Mouse (Mus musculus) liver, embryonic 14.5 days (tissue): ENCODE measurements around the gene B3gnt2. TPM values are rescaled to one million over a fixed set of nuclear protein-coding genes. Genes with fewer than 3 reads are reported as not detected.

Experiments
- ATAC-seq: fragments of 200-750 bp; cut with Nextera tagmentation; 2 replicates; pipeline ENCODE4 v1.8.0; 2017; ENCODE audit warnings: moderate number of reproducible peaks, mild to moderate bottlenecking, moderate library complexity; ENCODE audit not compliant: insufficient read depth
- DNase-seq, 3 experiments: peaks; one replicate each; pipeline ENCODE4 v3.0.0-alpha.2; 2012 to 2013; ENCODE audit warnings: low read depth in 3 of 3, low spot score in 3 of 3
- H3K27ac ChIP-seq: fragments of 300-500 bp; sonication (generic); 2 replicates; pipeline ENCODE4 v1.5.1; 2014; ENCODE audit warnings: moderate library complexity, mild to moderate bottlenecking, control low read depth, inconsistent platforms
- H3K27me3 ChIP-seq: fragments of 300-500 bp; sonication (generic); 2 replicates; pipeline ENCODE4 v1.6.1; 2014; ENCODE audit warnings: mild to moderate bottlenecking, low read length, moderate library complexity; ENCODE audit not compliant: control insufficient read depth, insufficient read depth
- H3K36me3 ChIP-seq: fragments of 300-500 bp; sonication (generic); replicated peaks from 2 replicates; pipeline ENCODE4 v1.6.1; 2014; ENCODE audit warnings: low read depth; ENCODE audit not compliant: control insufficient read depth, insufficient read depth
- H3K4me1 ChIP-seq, 2 experiments: fragments of 200-500 bp in 1 of 2; fragments of 300-500 bp in 1 of 2; sonication (generic) in 1 of 2; replicated peaks; 2 replicates each; pipeline ENCODE4 v1.6.1; 2012 to 2014; ENCODE audit warnings: antibody characterized with exemption in 1 of 2, inconsistent platforms in 1 of 2, low read length in 1 of 2; ENCODE audit not compliant: control insufficient read depth in 2 of 2, insufficient read depth in 2 of 2
- H3K4me2 ChIP-seq: fragments of 300-500 bp; sonication (generic); 2 replicates; pipeline ENCODE4 v1.6.1; 2014; ENCODE audit warnings: low read depth, mild to moderate bottlenecking, control low read depth, moderate library complexity
- H3K4me3 ChIP-seq, 2 experiments: fragments of 200-500 bp in 1 of 2; fragments of 300-500 bp in 1 of 2; sonication (generic) in 1 of 2; 2 replicates each; pipeline ENCODE4 v1.5.1; 2012 to 2014; ENCODE audit warnings: low read depth in 2 of 2, low read length in 2 of 2, mild to moderate bottlenecking in 2 of 2, control low read depth in 1 of 2, inconsistent platforms in 1 of 2, moderate library complexity in 1 of 2; ENCODE audit not compliant: insufficient read depth in 1 of 2
- H3K9ac ChIP-seq: fragments of 300-500 bp; sonication (generic); replicated peaks from 2 replicates; pipeline ENCODE4 v1.6.1; 2014; ENCODE audit warnings: mild to moderate bottlenecking, control low read depth, moderate library complexity
- H3K9me3 ChIP-seq: fragments of 300-500 bp; sonication (generic); 2 replicates; pipeline ENCODE4 v1.6.1; 2016; ENCODE audit warnings: low read length, mixed read lengths; ENCODE audit not compliant: control insufficient read depth
- CTCF ChIP-seq: IDR thresholded peaks from 2 replicates; pipeline ENCODE4 v1.5.1; 2016; ENCODE audit warnings: antibody characterized with exemption, low read depth, control low read depth
- EP300 ChIP-seq: IDR thresholded peaks from 2 replicates; pipeline ENCODE4 v1.6.1; 2016; ENCODE audit warnings: antibody characterized with exemption, low read depth
- WGBS: fragments of 180-500 bp; shearing (Covaris S2); extraction: QIAGEN DNeasy Blood & Tissue Kit; methylation state at CpG from one replicate; pipeline ENCODE4 v1.1.7; 2014; ENCODE audit not compliant: insufficient replicate concordance; 5-methylcytosine and 5-hydroxymethylcytosine counted together
- polyA plus RNA-seq, 2 experiments: library from polyadenylated mRNA; depleted of rRNA in 1 of 2; stranded (reverse) in 1 of 2; unstranded in 1 of 2; fragments of >200 nt; fragmentation: Nextera tagmentation in 1 of 2; extraction: Ambion mirVana in 1 of 2; gene quantifications; 2 replicates each; pipeline versions ENCODE4 v1.2.1 to v1.2.3; 2012 to 2014

Gene B3gnt2
- polyA plus RNA-seq, 2 experiments, result 2.3 to 3.6 TPM

GRCm38 (mm10) chr11:22865635-22866246, 5.0 kb upstream of the B3gnt2 start:
- no peak overlapping the region for H3K4me3 ChIP-seq
- no peak overlapping the region for H3K9ac ChIP-seq
- H3K36me3 ChIP-seq, result no peaks in the 10 kb centered on the region
- no peak for ATAC-seq
- H3K27ac ChIP-seq, result no peak overlapping the region
- no peak for TF ChIP-seq CTCF
- TF ChIP-seq EP300, result no peak
- no peak overlapping the region for H3K4me2 ChIP-seq
- no peaks in the 10 kb centered on the region for H3K27me3 ChIP-seq
- H3K4me1 ChIP-seq, result peaks cover 0 to 3% of the 10 kb centered on the region in 2 experiments; a peak in 2 of 4 replicates
- 57% methylated on average over 7 of the region's 7 CpGs for WGBS
- no peak for DNase-seq
- H3K9me3 ChIP-seq, result no peaks in the 10 kb centered on the region

- Histone ChIP-seq H3K4me1 (peaks cover 0 to 6% of the 10 kb centered on the region in 2 experiments; a peak in 2 of 4 replicates), H3K9me3 (no peaks in the 10 kb centered on the region), H3K4me2 (no peak overlapping the region), H3K27me3 (no peaks in the 10 kb centered on the region), H3K9ac (no peak overlapping the region), H3K27ac (no peak overlapping the region), H3K36me3 (no peaks in the 10 kb centered on the region), H3K4me3 (no peak overlapping the region)
- no peak for ATAC-seq
- 70% methylated on average over 8 of the region's 8 CpGs for WGBS
- no peak for DNase-seq
- TF ChIP-seq EP300 (no peak), CTCF (no peak)
These were observed 3.7 kb upstream of the B3gnt2 start for GRCm38 (mm10) chr11:22864305-22865060.

- Histone ChIP-seq H3K9ac (no peak overlapping the region), H3K4me3 (no peak overlapping the region), H3K36me3 (no peaks in the 10 kb centered on the region), H3K4me1 (peaks cover under 1 to 6% of the 10 kb centered on the region in 2 experiments), H3K27me3 (no peaks in the 10 kb centered on the region), H3K4me2 (no peak overlapping the region), H3K9me3 (no peaks in the 10 kb centered on the region), H3K27ac (no peak overlapping the region)
- TF ChIP-seq EP300 (no peak), CTCF (no peak)
- WGBS, result 60% methylated on average over 4 of the region's 4 CpGs
- ATAC-seq, result no peak
- DNase-seq, result no peak
These were observed 2.8 kb upstream of the B3gnt2 start for GRCm38 (mm10) chr11:22863581-22863980.

- Histone ChIP-seq H3K27me3 (no peaks in the 10 kb centered on the region), H3K36me3 (no peaks in the 10 kb centered on the region), H3K4me2 (peak overlapping the region; percentile 93; the same call in 1 of the 2 replicates), H3K27ac (no peak overlapping the region), H3K9me3 (no peaks in the 10 kb centered on the region), H3K4me3 (no peak overlapping the region), H3K4me1 (peaks cover 9 to 12% of the 10 kb centered on the region in 2 experiments), H3K9ac (no peak overlapping the region)
- no peak for TF ChIP-seq EP300
- no peak for TF ChIP-seq CTCF
- ATAC-seq (no peak), DNase-seq (no peak)
- WGBS, result 83% methylated on average over 4 of the region's 4 CpGs
These were observed 554 bp upstream of the B3gnt2 start for GRCm38 (mm10) chr11:22861315-22861714.

GRCm38 (mm10) chr11:22859633-22860334, 977 bp downstream of the B3gnt2 start:
- DNase-seq (peak; percentile 60 to 74 (median 71)), ATAC-seq (peak; percentile 91)
- WGBS, result under 1% methylated on average over 55 of the region's 55 CpGs
- H3K9me3 ChIP-seq, result no peaks in the 10 kb centered on the region
- H3K27ac ChIP-seq, result peak overlapping the region; percentile 19
- no peak for TF ChIP-seq EP300
- peak; percentile 31; the same call in 1 of the 2 replicates for TF ChIP-seq CTCF
- peak overlapping the region; percentile 93 for H3K4me2 ChIP-seq
- H3K9ac ChIP-seq, result peak overlapping the region; percentile 67
- H3K4me1 ChIP-seq, result peaks cover 9 to 14% of the 10 kb centered on the region in 2 experiments
- no peaks in the 10 kb centered on the region for H3K36me3 ChIP-seq
- no peaks in the 10 kb centered on the region for H3K27me3 ChIP-seq
- peak overlapping the region; percentile 67 to 79 for H3K4me3 ChIP-seq
